Mouse (Mus musculus): ENCODE results near the gene Adgrv1.

Gene Adgrv1

DNA sequence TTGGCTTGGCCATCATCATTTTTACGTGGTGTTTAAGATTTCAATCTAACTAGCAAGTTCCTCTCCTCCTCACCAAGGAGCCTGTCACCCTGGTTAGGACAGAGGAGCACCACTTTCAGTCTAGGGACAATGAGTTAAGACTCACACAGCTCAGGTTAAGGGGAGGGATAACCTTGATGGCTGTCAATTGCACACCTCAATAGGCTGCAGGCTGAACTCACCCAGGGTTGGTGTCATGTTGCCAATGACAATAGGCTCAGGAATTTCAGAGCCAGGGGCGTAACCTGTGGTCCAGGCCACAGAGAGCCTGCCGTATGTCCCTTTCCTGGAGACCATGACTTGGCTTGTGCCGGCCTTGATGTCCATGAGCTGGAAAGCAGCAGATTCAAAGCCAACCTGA lies 209.0 kb downstream of the Adgrv1 start:
- no peak for DNase-seq (ENCODE audit: low spot score in 2 of 2)

DNA sequence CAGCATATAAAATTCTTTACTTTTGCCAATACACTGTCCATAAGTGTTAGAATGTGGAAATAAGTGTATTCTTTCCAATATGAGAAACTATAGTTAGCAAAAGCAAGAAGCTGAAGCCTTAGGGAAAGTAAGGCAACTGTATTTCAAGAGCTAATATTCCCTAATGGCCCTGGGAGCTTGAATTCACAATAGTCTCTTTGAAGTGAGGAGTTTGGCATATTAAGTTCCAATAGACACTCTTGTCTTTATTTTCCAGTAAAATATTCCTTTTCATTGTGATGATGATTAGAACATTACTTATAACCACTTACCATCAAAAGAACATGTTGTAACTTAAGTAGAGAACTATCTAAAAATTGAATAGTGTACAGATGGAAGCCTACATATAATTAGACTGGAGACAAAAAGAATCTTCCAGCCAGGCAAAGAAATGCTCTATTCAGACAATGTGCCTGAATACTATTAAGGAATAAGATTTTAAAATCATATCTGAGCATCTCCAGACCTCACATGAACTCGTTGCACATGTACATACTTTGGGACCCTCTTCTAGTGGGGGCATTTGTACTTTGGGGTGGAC lies 225.0 kb downstream of the Adgrv1 start:
- DNase-seq (ENCODE audit: low spot score in 2 of 2): no peak

- no peak for DNase-seq (ENCODE audit: low spot score in 2 of 2)
Measured at GRCm38 (mm10) chr13:81402826-81403225, 230.1 kb downstream of the Adgrv1 start.

DNA sequence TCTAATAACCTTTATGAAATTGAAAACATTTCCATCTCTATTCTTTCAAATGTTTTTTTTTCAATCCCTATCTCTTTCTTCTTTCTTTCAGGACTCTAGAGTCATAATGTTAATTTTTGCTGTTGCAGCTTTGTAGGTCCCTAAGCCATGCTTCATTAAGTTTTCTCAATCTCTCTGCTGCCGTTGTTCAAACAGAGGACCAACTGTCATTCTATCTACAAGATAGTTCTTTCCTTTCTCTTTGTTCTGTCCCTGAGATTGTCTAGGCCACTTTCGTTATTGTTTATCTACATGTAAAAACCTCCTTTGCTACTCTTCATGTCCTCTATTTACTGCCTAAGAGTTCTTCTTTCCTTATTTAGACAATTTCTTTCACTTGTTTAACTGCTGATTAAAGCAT lies 230.8 kb downstream of the Adgrv1 start:
- no peak for DNase-seq (ENCODE audit: low spot score in 2 of 2)

- no peak for DNase-seq (ENCODE audit: low spot score in 2 of 2)
Measured at GRCm38 (mm10) chr13:81401742-81402141, 231.2 kb downstream of the Adgrv1 start.

DNA sequence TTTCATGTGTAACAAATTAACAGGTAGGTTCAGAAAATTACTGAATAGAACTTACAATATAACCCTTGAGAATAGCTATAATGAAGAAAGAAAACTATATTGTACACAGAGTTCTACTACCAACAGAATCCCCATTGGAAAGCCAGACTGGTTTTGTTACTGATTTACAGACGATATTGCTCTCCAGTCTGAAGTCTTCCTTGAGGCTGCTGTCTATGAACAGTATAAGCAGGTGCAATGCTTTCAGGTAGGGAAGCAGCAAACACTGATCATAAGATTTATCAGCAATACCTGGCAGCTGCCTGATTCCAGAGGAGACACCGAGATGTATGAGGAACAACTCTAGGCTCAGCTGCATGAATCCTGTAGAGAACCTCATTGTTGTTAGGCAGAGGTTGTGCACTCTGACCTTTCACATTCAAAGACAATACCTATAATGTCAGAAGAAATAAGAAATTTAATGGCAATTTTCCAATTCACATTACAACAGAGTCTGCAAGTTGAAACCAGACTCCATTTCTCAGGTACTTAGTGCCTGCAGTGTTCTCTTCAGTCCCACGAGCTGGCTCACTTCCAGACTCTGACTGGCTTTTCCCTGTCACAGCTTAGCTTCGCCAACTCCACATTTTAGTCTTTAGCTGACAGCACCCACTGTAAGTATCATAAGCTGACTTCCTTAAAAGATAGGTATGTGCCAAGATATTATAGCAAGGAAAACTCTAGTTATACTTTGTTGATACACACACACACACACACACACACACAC lies 247.2 kb downstream of the Adgrv1 start:
- DNase-seq (ENCODE audit: low spot score in 2 of 2): no peak

GRCm38 (mm10) chr13:81381835-81382234 lies 251.1 kb downstream of the Adgrv1 start:
- no peak for DNase-seq (ENCODE audit: low spot score in 2 of 2)

DNA sequence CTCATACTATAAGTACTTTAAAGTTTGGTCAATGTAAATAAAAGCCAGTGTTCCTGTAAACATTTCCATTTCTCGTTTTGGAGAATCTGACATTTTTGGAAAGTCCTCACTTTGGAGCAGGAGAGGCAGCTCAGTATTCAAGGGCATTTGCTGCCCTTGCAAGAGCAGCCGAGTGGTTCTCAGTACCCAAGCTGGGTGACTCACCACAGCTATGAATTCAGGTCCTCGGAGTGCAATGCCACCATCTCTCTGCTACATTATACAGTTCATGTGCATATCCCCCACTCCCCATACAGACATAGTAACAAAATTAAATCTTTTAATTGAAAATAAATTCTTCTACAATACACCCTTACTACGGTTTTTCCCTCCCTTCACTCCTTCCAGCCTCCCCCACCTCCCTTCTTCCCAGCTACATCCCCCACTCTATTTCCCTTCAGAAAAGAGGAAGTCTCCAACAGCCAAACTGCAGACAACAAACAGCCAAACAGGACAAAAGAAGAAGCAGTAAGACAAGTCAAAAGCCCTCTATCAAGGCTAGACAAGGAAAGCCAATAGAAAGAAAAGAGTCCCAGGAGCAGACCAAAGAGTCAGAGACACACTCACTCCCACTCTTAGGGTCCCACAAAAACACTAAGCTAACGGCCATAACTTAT lies 262.0 kb downstream of the Adgrv1 start:
- no peak for DNase-seq (ENCODE audit: low spot score in 2 of 2)

DNA sequence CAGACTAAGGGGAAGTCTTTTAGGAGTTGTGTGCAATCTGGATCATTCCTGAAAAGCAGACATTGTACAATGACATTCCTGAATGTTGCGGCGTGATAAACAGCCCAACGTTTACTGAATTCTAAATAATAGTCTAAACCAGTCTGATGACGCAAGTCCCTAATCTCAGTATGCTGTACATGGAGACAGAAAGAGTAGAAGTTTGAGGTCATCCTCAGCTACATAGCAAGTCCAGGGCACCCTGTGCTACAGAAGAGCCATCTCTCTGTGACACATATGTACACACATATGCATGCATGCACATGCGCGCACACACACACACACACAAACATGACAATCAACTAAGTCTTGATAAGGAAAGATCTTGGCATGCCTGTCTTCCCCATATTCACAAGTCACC lies 262.8 kb downstream of the Adgrv1 start:
- no peak for DNase-seq (ENCODE audit: low spot score in 2 of 2)

DNA sequence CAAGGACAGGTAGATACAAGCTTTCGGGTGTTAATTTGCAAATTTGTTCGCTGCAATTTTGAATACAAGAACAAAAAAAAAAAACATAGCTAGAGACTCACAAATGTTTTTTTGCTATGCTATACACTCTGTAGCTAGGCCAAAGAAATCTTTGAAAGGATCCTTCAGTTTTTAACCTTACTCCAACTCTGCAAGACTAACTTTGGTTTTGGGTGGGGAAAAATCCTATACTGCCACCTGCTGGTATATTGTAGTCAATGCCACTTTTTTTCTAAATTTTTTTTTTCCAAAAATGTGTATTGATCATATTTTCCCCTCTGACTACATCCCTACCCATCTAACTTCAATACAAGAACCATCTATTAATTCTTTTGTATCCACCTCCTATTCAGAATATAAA lies 263.4 kb downstream of the Adgrv1 start:
- no peak for DNase-seq (ENCODE audit: low spot score in 2 of 2)

GRCm38 (mm10) chr13:81368987-81369386 lies 264.0 kb downstream of the Adgrv1 start:
- DNase-seq (ENCODE audit: low spot score in 2 of 2): no peak

GRCm38 (mm10) chr13:81367681-81368376 lies 265.1 kb downstream of the Adgrv1 start:
- DNase-seq (ENCODE audit: low spot score in 2 of 2): no peak

DNA sequence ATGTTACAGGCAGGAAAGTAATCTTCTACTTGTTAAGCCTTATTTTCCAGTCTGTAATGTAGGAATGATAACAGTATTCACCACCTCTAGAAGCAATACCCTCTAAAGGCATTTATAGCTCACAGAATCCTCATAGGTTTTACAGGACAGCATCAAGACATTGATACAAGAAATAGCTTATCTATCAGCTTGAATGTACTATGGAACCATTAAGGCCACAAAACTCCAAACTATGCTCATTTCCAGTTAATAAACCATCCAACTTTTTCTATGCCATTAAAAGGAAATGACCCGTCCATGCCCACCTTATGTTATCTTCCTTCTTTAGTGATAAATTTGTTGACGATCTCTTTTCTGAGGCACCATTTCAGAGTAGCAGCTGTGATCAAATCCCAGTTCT lies 272.6 kb downstream of the Adgrv1 start:
- DNase-seq (ENCODE audit: low spot score in 2 of 2): no peak

GRCm38 (mm10) chr13:81358766-81359165 lies 274.2 kb downstream of the Adgrv1 start:
- DNase-seq (ENCODE audit: low spot score in 2 of 2): no peak

GRCm38 (mm10) chr13:81358365-81358764 lies 274.6 kb downstream of the Adgrv1 start:
- no peak for DNase-seq (ENCODE audit: low spot score in 2 of 2)

DNA sequence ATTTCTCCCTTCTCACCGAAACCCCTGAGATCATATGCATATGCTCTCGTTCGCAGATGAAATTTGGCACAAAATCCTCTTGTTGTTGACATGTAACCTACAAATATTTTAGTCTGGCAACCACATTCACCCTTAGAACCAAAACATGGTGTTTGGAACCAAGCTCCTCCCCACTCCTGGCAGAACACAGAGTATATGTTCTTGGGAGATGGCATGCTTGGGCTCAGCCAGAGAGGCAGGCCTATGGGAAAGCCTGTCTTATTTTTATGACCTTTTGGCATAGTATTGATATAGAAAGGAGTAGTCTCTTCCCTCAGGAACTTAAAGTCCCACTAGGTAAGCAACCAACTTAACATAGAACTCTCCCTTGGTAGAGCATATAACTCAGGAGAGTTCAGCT lies 275.7 kb downstream of the Adgrv1 start:
- DNase-seq (ENCODE audit: low spot score in 2 of 2): no peak

DNA sequence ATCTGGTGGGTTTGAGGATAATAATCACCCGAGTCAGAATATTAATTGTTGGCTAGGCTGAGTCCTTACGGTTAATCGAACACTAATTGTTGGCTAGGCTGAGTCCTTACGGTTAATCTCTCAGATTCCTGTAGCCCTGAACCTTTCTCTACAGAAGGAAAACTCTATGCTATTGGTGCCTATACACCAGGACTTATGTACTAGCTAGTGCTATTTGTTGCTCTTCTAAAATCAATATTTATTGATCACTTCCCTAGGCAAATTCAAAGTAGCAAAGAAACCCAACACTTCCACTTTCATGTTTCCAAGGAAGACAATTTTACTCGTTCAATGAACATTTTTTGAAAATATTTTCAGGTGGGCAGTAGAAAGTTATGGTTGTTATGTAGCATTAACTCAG lies 278.4 kb downstream of the Adgrv1 start:
- DNase-seq (ENCODE audit: low spot score in 2 of 2): no peak

DNA sequence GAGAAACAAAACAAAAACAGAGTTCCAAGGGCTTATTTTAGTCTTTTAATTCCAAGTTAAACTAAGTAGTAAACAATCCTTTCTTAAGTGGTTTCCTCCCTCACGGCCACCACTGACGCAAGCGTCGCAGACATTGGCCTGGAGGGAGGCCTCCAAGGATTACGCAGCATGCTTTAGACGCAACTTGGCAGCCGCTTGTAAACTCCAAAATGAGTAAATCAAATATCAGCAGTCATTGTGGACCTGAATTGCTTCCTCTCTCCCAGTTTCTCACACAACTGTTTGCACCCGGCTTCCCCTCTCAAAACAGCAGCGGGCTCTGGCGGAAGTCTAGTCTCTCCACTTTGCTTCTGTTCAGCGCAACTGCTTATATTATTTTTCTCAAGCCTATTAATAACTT lies 280.7 kb downstream of the Adgrv1 start:
- peak in 1 of 2 experiments; percentile 13 for DNase-seq (ENCODE audit: low spot score in 2 of 2)

GRCm38 (mm10) chr13:81351462-81352155 lies 281.3 kb downstream of the Adgrv1 start:
- peak in 1 of 2 experiments; percentile 26 for DNase-seq (ENCODE audit: low spot score in 2 of 2)

DNA sequence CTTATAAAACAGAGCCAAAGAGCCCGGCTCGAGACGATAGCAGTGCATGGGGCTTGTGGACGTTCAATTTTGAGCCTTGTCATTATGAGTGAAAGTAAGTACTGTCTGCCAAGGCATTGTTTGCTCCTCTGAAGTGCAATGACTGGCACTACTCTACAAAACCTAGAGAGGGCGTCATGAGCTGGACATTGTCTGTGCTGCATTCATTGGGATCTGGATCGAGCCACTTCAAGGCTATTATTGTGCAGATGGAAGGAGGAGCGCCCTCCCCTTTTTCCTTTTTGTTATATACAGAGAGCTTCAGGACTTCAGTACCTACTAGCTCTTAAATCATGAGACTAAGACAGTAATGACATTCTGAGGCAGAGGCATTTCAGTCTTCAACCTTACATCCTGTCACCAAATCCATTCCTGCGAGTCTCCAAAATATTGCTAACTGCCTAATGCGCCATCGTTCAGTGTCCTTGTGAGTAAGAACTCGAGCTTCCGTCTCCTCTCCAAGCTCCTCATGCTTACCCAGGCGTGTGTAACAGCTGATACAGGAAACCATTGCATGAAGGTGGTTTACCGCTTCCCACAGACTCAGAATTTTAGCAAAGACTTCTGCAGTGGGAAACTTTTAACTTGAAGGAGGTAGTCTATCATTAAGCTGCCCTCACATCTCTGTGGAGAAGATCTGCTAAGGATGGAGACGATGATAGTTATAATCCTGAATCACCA lies 285.5 kb downstream of the Adgrv1 start:
- no peak for DNase-seq (ENCODE audit: low spot score in 2 of 2)

GRCm38 (mm10) chr13:81342987-81343596 lies 289.9 kb downstream of the Adgrv1 start:
- DNase-seq (ENCODE audit: low spot score in 2 of 2): no peak

Data from spleen, postnatal 10 days (tissue).